Mouse (Mus musculus) forebrain, embryonic 10.5 days (tissue): Measurements from ENCODE around the gene Fam198a. TPM values are rescaled to one million over a fixed set of nuclear protein-coding genes. Genes with fewer than 3 reads are reported as not detected.

ENCODE experiments used
- DNase-seq: peaks from one replicate; pipeline ENCODE4 v3.0.0-alpha.2; 2017; ENCODE audit warnings: low spot score; ENCODE audit errors: extremely low spot score
- H3K27ac ChIP-seq: fragments of 300-500 bp; sonication (generic); 2 replicates; pipeline ENCODE4 v1.5.1; 2016; ENCODE audit warnings: mild to moderate bottlenecking
- H3K27me3 ChIP-seq: fragments of 300-500 bp; sonication (generic); 2 replicates; pipeline ENCODE4 v1.6.1; 2016; ENCODE audit warnings: mild to moderate bottlenecking; ENCODE audit not compliant: poor library complexity, severe bottlenecking
- H3K36me3 ChIP-seq: fragments of 300-500 bp; sonication (generic); replicated peaks from 2 replicates; pipeline ENCODE4 v1.6.1; 2016; ENCODE audit warnings: mild to moderate bottlenecking, moderate library complexity
- H3K4me1 ChIP-seq: fragments of 300-500 bp; sonication (generic); 2 replicates; pipeline ENCODE4 v1.6.1; 2016
- H3K4me3 ChIP-seq: fragments of 300-500 bp; sonication (generic); 2 replicates; pipeline ENCODE4 v1.5.1; 2016; ENCODE audit warnings: mild to moderate bottlenecking, moderate library complexity
- H3K9me3 ChIP-seq: fragments of 300-500 bp; sonication (generic); 2 replicates; pipeline ENCODE4 v1.6.1; 2016; ENCODE audit warnings: mild to moderate bottlenecking, moderate library complexity
- WGBS: fragments of 180-500 bp; shearing (Covaris S2); methylation state at CpG from one replicate; pipeline ENCODE4 v1.1.7; 2016; 5-methylcytosine and 5-hydroxymethylcytosine counted together
- polyA plus RNA-seq: library from polyadenylated mRNA; unstranded; fragments of >200 nt; fragmentation: Nextera tagmentation; extraction: Ambion mirVana; gene quantifications from 2 replicates; pipeline ENCODE4 v1.2.1, GENCODE M21; 2016

The Fam198a gene
- polyA plus RNA-seq, 1 experiment from 2014 or later = 0.58 TPM

- no peak for DNase-seq
- H3K9me3 ChIP-seq = no peaks in the 10 kb centered on the region
- WGBS = 78% methylated on average over 3 of the region's 3 CpGs
- peaks cover 30% of the 10 kb centered on the region for H3K4me1 ChIP-seq
- no peaks in the 10 kb centered on the region for H3K27me3 ChIP-seq
- H3K36me3 ChIP-seq = peaks cover 3% of the 10 kb centered on the region; the same call in 1 of the 2 replicates
- no peak overlapping the region for H3K4me3 ChIP-seq
- no peak overlapping the region for H3K27ac ChIP-seq
Measured at GRCm38 (mm10) chr9:121993047-121993446, 42.3 kb downstream of the Fam198a start.

GRCm38 (mm10) chr9:121995077-121995476 lies 44.3 kb downstream of the Fam198a start:
- Histone ChIP-seq H3K4me3 (peak overlapping the region; percentile 94), H3K27ac (peak overlapping the region; percentile 86), H3K9me3 (no peaks in the 10 kb centered on the region), H3K4me1 (peaks cover 21% of the 10 kb centered on the region), H3K36me3 (peaks cover 3% of the 10 kb centered on the region; the same call in 1 of the 2 replicates), H3K27me3 (no peaks in the 10 kb centered on the region)
- DNase-seq = no peak
- WGBS = 18% methylated on average over 10 of the region's 10 CpGs

- WGBS = under 1% methylated on average over 52 of the region's 53 CpGs
- no peaks in the 10 kb centered on the region for H3K9me3 ChIP-seq
- DNase-seq = peak; percentile 80
- peaks cover 19% of the 10 kb centered on the region for H3K4me1 ChIP-seq
- no peaks in the 10 kb centered on the region; the same call in 1 of the 2 replicates for H3K36me3 ChIP-seq
- no peaks in the 10 kb centered on the region for H3K27me3 ChIP-seq
- H3K27ac ChIP-seq = peak overlapping the region; percentile 86
- peak overlapping the region; percentile 94 for H3K4me3 ChIP-seq
Measured at GRCm38 (mm10) chr9:121995508-121996131, 44.8 kb downstream of the Fam198a start.

GRCm38 (mm10) chr9:121997010-121997409 lies 46.2 kb downstream of the Fam198a start, which contains the start of gene Pomgnt2:
Gene Pomgnt2, minus strand, starts transcription at chr9:121997110.
- Histone ChIP-seq H3K4me1 (peaks cover 19% of the 10 kb centered on the region), H3K4me3 (peak within 1 kb of the TSS; percentile 94), H3K9me3 (peaks cover 6% of the 10 kb centered on the region; the same call in 1 of the 2 replicates), H3K36me3 (no peaks in the 10 kb centered on the region; the same call in 1 of the 2 replicates), H3K27ac (peak within 1 kb of the TSS; percentile 86), H3K27me3 (no peaks in the 10 kb centered on the region)
- no peak for DNase-seq

GRCm38 (mm10) chr9:121997978-121998377 lies 47.2 kb downstream of the Fam198a start:
- DNase-seq = no peak
- Histone ChIP-seq H3K27me3 (no peaks in the 10 kb centered on the region), H3K36me3 (no peaks in the 10 kb centered on the region), H3K4me1 (peaks cover 19% of the 10 kb centered on the region), H3K27ac (no peak overlapping the region), H3K9me3 (peaks cover 6% of the 10 kb centered on the region; the same call in 1 of the 2 replicates), H3K4me3 (no peak overlapping the region)
- WGBS = 89% methylated on average over 4 of the region's 4 CpGs

- Histone ChIP-seq H3K27me3 (no peaks in the 10 kb centered on the region), H3K27ac (no peak overlapping the region), H3K9me3 (peaks cover 5% of the 10 kb centered on the region; the same call in 1 of the 2 replicates), H3K36me3 (no peaks in the 10 kb centered on the region), H3K4me3 (no peak overlapping the region), H3K4me1 (peaks cover 6% of the 10 kb centered on the region; the same call in 1 of the 2 replicates)
- DNase-seq = no peak
- 91% methylated on average over 2 of the region's 2 CpGs for WGBS
Measured at GRCm38 (mm10) chr9:122006175-122006574, 55.4 kb downstream of the Fam198a start.

GRCm38 (mm10) chr9:122006609-122007008 lies 55.8 kb downstream of the Fam198a start:
- H3K4me1 ChIP-seq = peaks cover 6% of the 10 kb centered on the region; the same call in 1 of the 2 replicates
- no peak overlapping the region for H3K27ac ChIP-seq
- no peaks in the 10 kb centered on the region for H3K36me3 ChIP-seq
- DNase-seq = no peak
- H3K27me3 ChIP-seq = no peaks in the 10 kb centered on the region
- H3K9me3 ChIP-seq = peaks cover under 1% of the 10 kb centered on the region; the same call in 1 of the 2 replicates
- H3K4me3 ChIP-seq = no peak overlapping the region
- WGBS = 10% methylated on average over 7 of the region's 7 CpGs

GRCm38 (mm10) chr9:122008876-122009275 lies 58.1 kb downstream of the Fam198a start:
- H3K27ac ChIP-seq = no peak overlapping the region
- H3K36me3 ChIP-seq = no peaks in the 10 kb centered on the region
- no peaks in the 10 kb centered on the region; the same call in 1 of the 2 replicates for H3K9me3 ChIP-seq
- no peaks in the 10 kb centered on the region for H3K27me3 ChIP-seq
- H3K4me3 ChIP-seq = no peak overlapping the region
- H3K4me1 ChIP-seq = peaks cover 6% of the 10 kb centered on the region; the same call in 1 of the 2 replicates
- WGBS = 64% methylated on average over 2 of the region's 2 CpGs
- DNase-seq = no peak

GRCm38 (mm10) chr9:122010751-122011150 lies 60.0 kb downstream of the Fam198a start:
- no peaks in the 10 kb centered on the region; the same call in 1 of the 2 replicates for H3K9me3 ChIP-seq
- WGBS = 88% methylated on average over 2 of the region's 2 CpGs
- no peak for DNase-seq
- no peak overlapping the region for H3K4me3 ChIP-seq
- no peaks in the 10 kb centered on the region for H3K27me3 ChIP-seq
- H3K4me1 ChIP-seq = peaks cover 6% of the 10 kb centered on the region; the same call in 1 of the 2 replicates
- H3K36me3 ChIP-seq = no peaks in the 10 kb centered on the region
- H3K27ac ChIP-seq = no peak overlapping the region

GRCm38 (mm10) chr9:122012816-122013215 lies 62.0 kb downstream of the Fam198a start:
- no peak for DNase-seq
- Histone ChIP-seq H3K4me3 (no peak overlapping the region), H3K36me3 (no peaks in the 10 kb centered on the region), H3K27ac (no peak overlapping the region), H3K9me3 (no peaks in the 10 kb centered on the region; the same call in 1 of the 2 replicates), H3K27me3 (peaks cover 5% of the 10 kb centered on the region; the same call in 1 of the 2 replicates), H3K4me1 (peaks cover 6% of the 10 kb centered on the region; the same call in 1 of the 2 replicates)
- WGBS = 88% methylated on average over 2 of the region's 2 CpGs

- H3K36me3 ChIP-seq = no peaks in the 10 kb centered on the region
- H3K27ac ChIP-seq = no peak overlapping the region
- no peak for DNase-seq
- H3K4me3 ChIP-seq = no peak overlapping the region
- WGBS = 75% methylated on average over 4 of the region's 4 CpGs
- H3K27me3 ChIP-seq = peaks cover 5% of the 10 kb centered on the region; the same call in 1 of the 2 replicates
- H3K4me1 ChIP-seq = peaks cover 9% of the 10 kb centered on the region; the same call in 1 of the 2 replicates
- no peaks in the 10 kb centered on the region for H3K9me3 ChIP-seq
Measured at GRCm38 (mm10) chr9:122013629-122014028, 62.8 kb downstream of the Fam198a start.

- no peaks in the 10 kb centered on the region for H3K9me3 ChIP-seq
- peak; percentile 81 for DNase-seq
- H3K27ac ChIP-seq = no peak overlapping the region
- H3K4me1 ChIP-seq = peaks cover 10% of the 10 kb centered on the region
- no peaks in the 10 kb centered on the region for H3K36me3 ChIP-seq
- H3K4me3 ChIP-seq = peak overlapping the region; percentile 19; the same call in 1 of the 2 replicates
- H3K27me3 ChIP-seq = peaks cover 5% of the 10 kb centered on the region; the same call in 1 of the 2 replicates
- WGBS = 11% methylated on average over 10 of the region's 10 CpGs
Measured at GRCm38 (mm10) chr9:122014241-122014667, 63.5 kb downstream of the Fam198a start.

GRCm38 (mm10) chr9:122018079-122018478 lies 67.3 kb downstream of the Fam198a start:
- Histone ChIP-seq H3K27me3 (peaks cover 10% of the 10 kb centered on the region; the same call in 1 of the 2 replicates), H3K27ac (no peak overlapping the region), H3K36me3 (no peaks in the 10 kb centered on the region), H3K9me3 (no peaks in the 10 kb centered on the region), H3K4me1 (peaks cover 22% of the 10 kb centered on the region), H3K4me3 (no peak overlapping the region)
- no peak for DNase-seq
- WGBS = 80% methylated on average over 5 of the region's 5 CpGs
